Mouse (Mus musculus) CD8-positive naive resting alpha-beta T cell, adult 2 months (primary cell): ENCODE measurements around the gene Prmt2.
A peak's percentile ranks its signal among the peaks of the same experiment; 100 is the strongest.

Source experiments
- DNase-seq, 2 experiments: peaks; one replicate each; pipeline ENCODE4 v3.0.0; 2022; ENCODE audit warnings: low read depth in 2 of 2, low spot score in 2 of 2

The Prmt2 gene

GRCm38 (mm10) chr10:76237341-76238225, at the start of gene Prmt2:
Gene Prmt2, minus strand, starts transcription at chr10:76237865.
- peak; percentile 78 to 86 for DNase-seq

GRCm38 (mm10) chr10:76278541-76279097, 41.0 kb upstream of the Prmt2 start:
- no peak for DNase-seq

GRCm38 (mm10) chr10:76275256-76275655, 37.6 kb upstream of the Prmt2 start:
- no peak for DNase-seq

- DNase-seq: peak; percentile 34 to 58
These were observed 33.6 kb upstream of the Prmt2 start for GRCm38 (mm10) chr10:76271238-76271637.

- DNase-seq: no peak
These were observed 24.8 kb upstream of the Prmt2 start for GRCm38 (mm10) chr10:76262431-76262830.

GRCm38 (mm10) chr10:76261447-76261846, 23.8 kb upstream of the Prmt2 start:
- DNase-seq: no peak

GRCm38 (mm10) chr10:76260358-76261059, 22.8 kb upstream of the Prmt2 start:
- DNase-seq: no peak

GRCm38 (mm10) chr10:76259566-76260232, 22.0 kb upstream of the Prmt2 start:
- no peak for DNase-seq

GRCm38 (mm10) chr10:76257719-76258390, 20.2 kb upstream of the Prmt2 start:
- DNase-seq: no peak

GRCm38 (mm10) chr10:76257231-76257630, 19.6 kb upstream of the Prmt2 start:
- no peak for DNase-seq

GRCm38 (mm10) chr10:76255617-76256016, 18.0 kb upstream of the Prmt2 start:
- DNase-seq: no peak

- no peak for DNase-seq
These were observed 15.9 kb upstream of the Prmt2 start, which contains the start of gene S100b for GRCm38 (mm10) chr10:76253536-76253935. Gene S100b, plus strand, starts transcription at chr10:76253853.

GRCm38 (mm10) chr10:76253079-76253478, 15.4 kb upstream of the Prmt2 start:
- no peak for DNase-seq

GRCm38 (mm10) chr10:76250870-76251269, 13.2 kb upstream of the Prmt2 start:
- no peak for DNase-seq

GRCm38 (mm10) chr10:76248647-76248968, 10.9 kb upstream of the Prmt2 start:
- DNase-seq: no peak

GRCm38 (mm10) chr10:76247960-76248646, 10.4 kb upstream of the Prmt2 start:
- no peak for DNase-seq

- no peak for DNase-seq
These were observed 8.9 kb upstream of the Prmt2 start for GRCm38 (mm10) chr10:76246601-76247000.

- no peak for DNase-seq
These were observed 7.4 kb upstream of the Prmt2 start for GRCm38 (mm10) chr10:76245106-76245505.

- DNase-seq: no peak
These were observed 1.7 kb upstream of the Prmt2 start for GRCm38 (mm10) chr10:76239401-76239800.

- DNase-seq: no peak
These were observed 8.0 kb downstream of the Prmt2 start for GRCm38 (mm10) chr10:76229627-76230026.
